ENCODE assay signal across 8 mouse cellular contexts in the genomic region with DNA sequence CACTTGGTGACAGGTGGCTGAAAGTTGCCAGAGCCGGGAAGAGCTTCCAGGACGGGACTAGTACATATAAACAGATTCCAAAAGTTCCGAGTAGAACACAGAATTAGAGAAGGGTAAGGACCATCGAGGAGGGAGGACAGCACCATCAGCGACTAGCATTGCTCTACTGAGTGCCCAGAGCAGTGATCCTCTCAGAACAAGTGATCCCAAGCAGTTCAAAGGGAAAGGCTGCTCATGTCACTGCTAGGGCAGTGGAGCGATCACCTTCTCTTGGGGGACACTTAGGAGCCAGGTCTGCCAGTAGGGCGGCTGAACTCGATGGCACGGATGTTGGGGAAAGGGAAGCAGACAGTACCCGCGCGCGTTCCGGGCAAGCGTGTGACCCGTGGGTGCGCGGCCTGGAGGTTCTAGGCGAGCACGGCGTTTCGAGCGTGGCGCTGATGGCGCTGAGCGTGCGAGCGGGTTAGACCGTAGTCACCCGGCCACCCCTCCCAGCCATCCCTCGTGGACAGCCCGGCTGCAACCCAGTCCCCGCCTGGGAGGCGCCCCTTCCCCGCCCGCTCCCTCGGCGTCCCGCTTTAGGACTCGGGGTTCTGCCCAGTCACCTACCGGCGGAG. TPM values are rescaled to one million over a fixed set of nuclear protein-coding genes. Genes with fewer than 3 reads are reported as not detected.
DNase-seq lines count a peak whose midpoint lies in the region; ATAC-seq lines count a peak whose summit lies in the region.

No protein-coding gene starts in this region.

- WGBS in heart, embryonic 14.5 days: 1% methylated on average over 41 of the region's 42 CpGs
- WGBS in hindbrain, embryonic 12.5 days: under 1% methylated on average over 42 of the region's 42 CpGs
- under 1% methylated on average over 37 of the region's 42 CpGs for WGBS in midbrain, embryonic 12.5 days

- peaks cover 18 to 44% of the 10 kb centered on the region in 2 experiments for H3K4me1 ChIP-seq in heart, embryonic 14.5 days (ENCODE audit: control insufficient read depth in 2 of 2, insufficient read depth in 2 of 2, low read length in 2 of 2)
- H3K4me1 ChIP-seq in hindbrain, embryonic 12.5 days: peaks cover 53% of the 10 kb centered on the region
- peaks cover 56% of the 10 kb centered on the region for H3K4me1 ChIP-seq in midbrain, embryonic 12.5 days

- ATAC-seq in heart, embryonic 14.5 days (ENCODE audit: insufficient number of reproducible peaks, insufficient read depth, low FRiP score, low read depth): no peak
- peak; percentile 7 for ATAC-seq in hindbrain, embryonic 12.5 days (ENCODE audit: low FRiP score)
- peak; percentile 20 for ATAC-seq in midbrain, embryonic 12.5 days (ENCODE audit: low FRiP score, low read depth)
- no peak for ATAC-seq in granulocyte monocyte progenitor cell, adult 5-6 weeks (replicated peaks; ENCODE audit: poor library complexity, severe bottlenecking)

- peak overlapping the region; percentile 85 for H3K9ac ChIP-seq in heart, embryonic 14.5 days (ENCODE audit: low read length)
- H3K9ac ChIP-seq in hindbrain, embryonic 12.5 days: peak overlapping the region; percentile 63
- H3K9ac ChIP-seq in midbrain, embryonic 12.5 days (replicated peaks): peak overlapping the region; percentile 73

- peak overlapping the region; percentile 71 to 74 for H3K4me3 ChIP-seq in heart, embryonic 14.5 days (ENCODE audit: control insufficient read depth in 1 of 2, insufficient read depth in 1 of 2, low read depth in 1 of 2, low read length in 2 of 2)
- peak overlapping the region; percentile 53 for H3K4me3 ChIP-seq in hindbrain, embryonic 12.5 days
- H3K4me3 ChIP-seq in midbrain, embryonic 12.5 days: peak overlapping the region; percentile 62

- no peaks in the 10 kb centered on the region for H3K9me3 ChIP-seq in heart, embryonic 14.5 days (ENCODE audit: control insufficient read depth, low read length)
- H3K9me3 ChIP-seq in hindbrain, embryonic 12.5 days (replicated peaks): no peaks in the 10 kb centered on the region
- H3K9me3 ChIP-seq in midbrain, embryonic 12.5 days: no peaks in the 10 kb centered on the region

- no peak for DNase-seq in heart, adult 8-10 months (ENCODE audit: low spot score)
- DNase-seq in MN1 (ENCODE audit: low spot score): peak; percentile 34
- DNase-seq in thymus, postnatal 25 days: no peak
- DNase-seq in adrenal gland, adult 2 months: no peak

- peak overlapping the region; percentile 85 for H3K4me2 ChIP-seq in heart, embryonic 14.5 days (ENCODE audit: low read length)
- H3K4me2 ChIP-seq in hindbrain, embryonic 12.5 days (replicated peaks): peak overlapping the region; percentile 84
- peak overlapping the region; percentile 76 for H3K4me2 ChIP-seq in midbrain, embryonic 12.5 days (replicated peaks)

- H3K27me3 ChIP-seq in heart, embryonic 14.5 days (ENCODE audit: control insufficient read depth, insufficient read depth, low read length): no peaks in the 10 kb centered on the region
- no peaks in the 10 kb centered on the region for H3K27me3 ChIP-seq in hindbrain, embryonic 12.5 days
- H3K27me3 ChIP-seq in midbrain, embryonic 12.5 days: no peaks in the 10 kb centered on the region

- no peaks in the 10 kb centered on the region for H3K36me3 ChIP-seq in heart, embryonic 14.5 days (ENCODE audit: control insufficient read depth, insufficient read depth, low read length)
- H3K36me3 ChIP-seq in hindbrain, embryonic 12.5 days: no peaks in the 10 kb centered on the region
- H3K36me3 ChIP-seq in midbrain, embryonic 12.5 days: no peaks in the 10 kb centered on the region

- H3K27ac ChIP-seq in heart, embryonic 14.5 days (replicated peaks in 1 of 2; ENCODE audit: control insufficient read depth in 1 of 2, insufficient read depth in 1 of 2, low read depth in 2 of 2, low read length in 2 of 2): peak overlapping the region; percentile 19 to 85; a peak in 3 of 4 replicates
- H3K27ac ChIP-seq in hindbrain, embryonic 12.5 days: peak overlapping the region; percentile 83
- peak overlapping the region; percentile 94 for H3K27ac ChIP-seq in midbrain, embryonic 12.5 days (replicated peaks)

RNA-seq across cellular contexts. Expression of gene Map3k14, which starts 0.4 kb away (rescaled TPM):
- polyA plus RNA-seq in heart, embryonic 14.5 days (2014; fragmentation: Nextera tagmentation; extraction: Ambion mirVana): 1.3 and 1.5 TPM in 2 replicates
- 1 to 10 TPM; 2.7 to 3.9 (median 3.6) TPM for total RNA-seq in heart, adult 8-10 months (2022)
- polyA plus RNA-seq in hindbrain, embryonic 12.5 days (2016; fragmentation: Nextera tagmentation; extraction: Ambion mirVana): 3.9 and 4.8 TPM in 2 replicates
- polyA plus RNA-seq in midbrain, embryonic 12.5 days (2016; fragmentation: Nextera tagmentation; extraction: Ambion mirVana): 6.0 and 7.8 TPM in 2 replicates
- 10.9 and 16.7 TPM in 2 replicates for total RNA-seq in granulocyte monocyte progenitor cell, adult 5-6 weeks (2014; fragmentation: Nextera tagmentation)
- total RNA-seq in granulocyte monocyte progenitor cell, adult 5-6 weeks (2017): 5.2 and 9.6 TPM in 2 replicates
- total RNA-seq in adrenal gland, adult 2 months (2021): 1 to 10 TPM; 5.3 to 9.7 TPM
- 12.6 and 18.2 TPM in 2 replicates for polyA plus RNA-seq in adrenal gland, adult 2 months (2012; rRNA removed)

RNA-seq across cellular contexts. Expression of gene Spata32, which starts 48.6 kb away (rescaled TPM):
- not detected in 2 replicates for polyA plus RNA-seq in heart, embryonic 14.5 days (2014; fragmentation: Nextera tagmentation; extraction: Ambion mirVana)
- total RNA-seq in heart, adult 8-10 months (2022): not detected
- polyA plus RNA-seq in hindbrain, embryonic 12.5 days (2016; fragmentation: Nextera tagmentation; extraction: Ambion mirVana): 0.21 TPM in 1 of 2 replicates, not detected in the other
- polyA plus RNA-seq in midbrain, embryonic 12.5 days (2016; fragmentation: Nextera tagmentation; extraction: Ambion mirVana): 0.21 TPM in 1 of 2 replicates, not detected in the other
- total RNA-seq in granulocyte monocyte progenitor cell, adult 5-6 weeks (2014; fragmentation: Nextera tagmentation): 1.4 TPM in 1 of 2 replicates, not detected in the other
- not detected in 2 replicates for total RNA-seq in granulocyte monocyte progenitor cell, adult 5-6 weeks (2017)
- total RNA-seq in adrenal gland, adult 2 months (2021): not detected
- polyA plus RNA-seq in adrenal gland, adult 2 months (2012; rRNA removed): not detected in 2 replicates

RNA-seq across cellular contexts. Expression of gene 1700023F06Rik, which starts 58.5 kb away (rescaled TPM):
- polyA plus RNA-seq in heart, embryonic 14.5 days (2014; fragmentation: Nextera tagmentation; extraction: Ambion mirVana): 0.18 and 0.30 TPM in 2 replicates
- not detected for total RNA-seq in heart, adult 8-10 months (2022)
- 0.34 and 0.71 TPM in 2 replicates for polyA plus RNA-seq in hindbrain, embryonic 12.5 days (2016; fragmentation: Nextera tagmentation; extraction: Ambion mirVana)
- polyA plus RNA-seq in midbrain, embryonic 12.5 days (2016; fragmentation: Nextera tagmentation; extraction: Ambion mirVana): not detected in 2 replicates
- not detected in 2 replicates for total RNA-seq in granulocyte monocyte progenitor cell, adult 5-6 weeks (2014; fragmentation: Nextera tagmentation)
- not detected in 2 replicates for total RNA-seq in granulocyte monocyte progenitor cell, adult 5-6 weeks (2017)
- total RNA-seq in adrenal gland, adult 2 months (2021): under 1 TPM; 0.45 to 0.52 TPM
- polyA plus RNA-seq in adrenal gland, adult 2 months (2012; rRNA removed): 1.4 and 2.1 TPM in 2 replicates

Comparison
In these comparisons a context has a peak if more than half of its experiments do, and no peak if none do; other contexts are left out.
1. ATAC-seq: peak in hindbrain, embryonic 12.5 days (single experiment) and midbrain, embryonic 12.5 days (single experiment); none in heart, embryonic 14.5 days (single experiment) and granulocyte monocyte progenitor cell, adult 5-6 weeks (single experiment).
2. Peak in every context shown above with its lines, with median percentiles within 50 percentile points of each other: H3K27ac ChIP-seq, H3K4me2 ChIP-seq, H3K4me3 ChIP-seq and H3K9ac ChIP-seq.